Comparison of ENCODE assay signal across 35 mouse cellular contexts in genomic region chr9:75761567-75761966, GRCm38 (mm10). TPM values are rescaled to one million over a fixed set of nuclear protein-coding genes. Genes with fewer than 3 reads are reported as not detected.
"Had no signal": no experiment of that assay in that cellular context is flagged by ENCODE, and none has a peak within 500 bp of the region (broad histone marks: within the 10 kb centered on the region; RNA-seq: fewer than 3 reads in every experiment).

No protein-coding gene starts in this region.

- H3K4me3 ChIP-seq: limb, embryonic 10.5 days; limb, embryonic 12.5 days; limb, embryonic 13.5 days; limb, embryonic 15.5 days; liver, embryonic 12.5 days; liver, embryonic 13.5 days; liver, embryonic 15.5 days; lung, embryonic 15.5 days; megakaryocyte, embryonic 14.5 days; midbrain, embryonic 10.5 days; midbrain, embryonic 12.5 days; midbrain, embryonic 13.5 days; midbrain, embryonic 15.5 days; myocyte; neural tube, embryonic 12.5 days had no signal

- DNase-seq: left cerebral cortex, postnatal 4 days; liver; liver, embryonic 13.5 days; liver, postnatal 0 days; lung, adult 18-20 months; lung, adult 2 months; lung, embryonic 14.5 days; lung, postnatal 10 days; lung, postnatal 14 days; lung, postnatal 36 days; lung, postnatal 4 days; midbrain, embryonic 14.5 days had no signal

- H3K27me3 ChIP-seq: limb, embryonic 12.5 days; limb, embryonic 15.5 days; liver, embryonic 12.5 days; liver, embryonic 13.5 days; liver, embryonic 15.5 days; lung, embryonic 15.5 days; megakaryocyte, embryonic 14.5 days; midbrain, embryonic 12.5 days; midbrain, embryonic 13.5 days; midbrain, embryonic 15.5 days; neural tube, embryonic 12.5 days had no signal

- H3K36me3 ChIP-seq: limb, embryonic 10.5 days; limb, embryonic 12.5 days; limb, embryonic 13.5 days; limb, embryonic 15.5 days; liver, embryonic 12.5 days; liver, embryonic 13.5 days; liver, embryonic 15.5 days; lung, embryonic 15.5 days; midbrain, embryonic 10.5 days; midbrain, embryonic 12.5 days; midbrain, embryonic 13.5 days; midbrain, embryonic 15.5 days; neural tube, embryonic 12.5 days had no signal

- ATAC-seq: liver, embryonic 12.5 days; liver, postnatal 0 days; lung, postnatal 0 days; midbrain, embryonic 13.5 days; midbrain, embryonic 15.5 days; midbrain, embryonic 16.5 days had no signal

- H3K27ac ChIP-seq: limb, embryonic 10.5 days; limb, embryonic 12.5 days; limb, embryonic 13.5 days; limb, embryonic 15.5 days; liver, embryonic 12.5 days; liver, embryonic 13.5 days; liver, embryonic 14.5 days; liver, embryonic 15.5 days; lung, embryonic 15.5 days; macrophage; midbrain, embryonic 10.5 days; midbrain, embryonic 12.5 days; midbrain, embryonic 13.5 days; midbrain, embryonic 15.5 days; neural tube, embryonic 12.5 days had no signal

- H3K4me2 ChIP-seq: limb, embryonic 12.5 days; limb, embryonic 13.5 days; limb, embryonic 15.5 days; liver, embryonic 12.5 days; liver, embryonic 13.5 days; liver, embryonic 15.5 days; lung, embryonic 14.5 days; lung, embryonic 15.5 days; midbrain, embryonic 11.5 days; midbrain, embryonic 12.5 days; midbrain, embryonic 13.5 days; midbrain, embryonic 15.5 days; neural tube, embryonic 12.5 days had no signal

- H3K9me3 ChIP-seq: limb, embryonic 10.5 days; limb, embryonic 12.5 days; limb, embryonic 13.5 days; limb, embryonic 15.5 days; liver, embryonic 12.5 days; liver, embryonic 13.5 days; liver, embryonic 15.5 days; lung, embryonic 15.5 days; megakaryocyte, embryonic 14.5 days; midbrain, embryonic 10.5 days; midbrain, embryonic 12.5 days; midbrain, embryonic 13.5 days; midbrain, embryonic 15.5 days; neural tube, embryonic 12.5 days had no signal

- H3K9ac ChIP-seq: limb, embryonic 12.5 days; limb, embryonic 13.5 days; limb, embryonic 15.5 days; liver, embryonic 12.5 days; liver, embryonic 13.5 days; liver, embryonic 14.5 days; liver, embryonic 15.5 days; liver, postnatal 0 days; lung, embryonic 14.5 days; lung, embryonic 15.5 days; midbrain, embryonic 12.5 days; midbrain, embryonic 13.5 days; midbrain, embryonic 15.5 days; neural tube, embryonic 12.5 days had no signal

- H3K4me1 ChIP-seq: limb, embryonic 10.5 days; limb, embryonic 12.5 days; limb, embryonic 13.5 days; limb, embryonic 15.5 days; liver, embryonic 12.5 days; liver, embryonic 13.5 days; liver, embryonic 15.5 days; megakaryocyte, embryonic 14.5 days; midbrain, embryonic 10.5 days; midbrain, embryonic 12.5 days; midbrain, embryonic 13.5 days; midbrain, embryonic 15.5 days; neural tube, embryonic 12.5 days had no signal

RNA-seq across cellular contexts. Expression of gene Bmp5, which starts 13.6 kb away (rescaled TPM):
- total RNA-seq: megakaryocyte progenitor cell, adult 5-6 weeks; megakaryocyte, adult 5-6 weeks; megakaryocyte-erythroid progenitor cell, adult 5-6 weeks; monocyte, adult 5-6 weeks had no signal
- polyA plus RNA-seq: macrophage, myocyte had no signal
